Mouse (Mus musculus) testis, adult 2 months (tissue): ENCODE results near the gene 1810009A15Rik.

Experiments used
- CTCF ChIP-seq: fragments of 200-500 bp; IDR thresholded peaks from 2 replicates; pipeline ENCODE4 v1.5.1; 2012; ENCODE audit warnings: low read depth, mild to moderate bottlenecking, inconsistent platforms, low read length, moderate library complexity; ENCODE audit not compliant: control insufficient read depth, insufficient read depth, insufficient replicate concordance
- POLR2A ChIP-seq: fragments of 200-500 bp; IDR thresholded peaks from 2 replicates; pipeline ENCODE4 v1.6.1; 2012; ENCODE audit warnings: low read depth, mild to moderate bottlenecking, inconsistent platforms, low read length, moderate library complexity; ENCODE audit not compliant: control insufficient read depth

GRCm38 (mm10) chr19:8844371-8845129, 44.1 kb upstream of the 1810009A15Rik start:
- TF ChIP-seq CTCF (no peak), POLR2A (no peak)
